13 mouse cellular contexts compared by ENCODE assay signal in the genomic region with DNA sequence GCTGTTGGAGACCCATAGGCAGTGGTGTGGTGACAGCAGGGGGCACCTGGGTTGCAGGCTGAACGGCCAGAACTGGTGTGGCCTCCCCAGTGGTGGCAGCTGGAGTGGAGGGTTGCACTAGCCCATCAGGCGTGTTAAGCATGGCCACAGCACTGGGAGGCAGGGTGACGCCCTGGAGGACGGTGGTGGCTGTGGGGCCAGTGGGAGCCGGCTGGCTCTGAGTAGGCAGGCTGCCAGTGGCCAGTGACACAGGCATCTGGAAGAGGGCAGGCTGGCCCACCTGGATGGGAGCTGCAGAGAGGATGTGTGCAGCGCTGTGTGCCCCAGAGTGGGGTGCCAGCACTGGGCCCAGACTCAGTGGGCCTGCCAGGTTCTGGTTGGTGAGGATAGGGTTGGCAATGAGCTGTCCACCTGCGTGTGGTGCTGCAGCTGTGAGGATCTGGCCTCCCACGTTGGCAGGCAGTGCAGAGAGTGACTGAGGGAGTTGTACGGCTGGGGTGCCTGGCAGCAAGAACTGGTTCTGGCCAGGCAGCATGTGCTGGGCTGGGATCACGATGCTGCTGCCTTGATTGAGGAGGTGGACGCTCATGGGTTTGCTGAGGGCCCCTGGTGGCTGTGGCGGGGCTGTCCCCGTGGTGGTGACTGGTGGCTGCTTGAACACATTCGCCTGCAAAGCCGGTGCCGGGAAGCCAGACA. TPM values are rescaled to one million over a fixed set of nuclear protein-coding genes. Genes with fewer than 3 reads are reported as not detected.
DNase-seq lines count a peak whose midpoint lies in the region; ATAC-seq lines count a peak whose summit lies in the region.
"Had no signal": no experiment of that assay in that cellular context is flagged by ENCODE, and none has a peak within 500 bp of the region (broad histone marks: within the 10 kb centered on the region; RNA-seq: fewer than 3 reads in every experiment).

No protein-coding gene starts in this region.

- no peaks in the 10 kb centered on the region for H3K4me1 ChIP-seq in heart, embryonic 11.5 days (ENCODE audit: control insufficient read depth, insufficient read depth, low read length)
- H3K4me1 ChIP-seq in liver, embryonic 12.5 days, result peaks cover 4% of the 10 kb centered on the region
- H3K4me1 ChIP-seq: limb, embryonic 13.5 days had no signal

- no peak overlapping the region for H3K4me3 ChIP-seq in heart, embryonic 11.5 days (ENCODE audit: low read depth, low read length)
- H3K4me3 ChIP-seq in liver, embryonic 12.5 days, result no peak overlapping the region
- H3K4me3 ChIP-seq: limb, embryonic 13.5 days; megakaryocyte, embryonic 14.5 days had no signal

- no peak overlapping the region for H3K27ac ChIP-seq in heart, embryonic 11.5 days (ENCODE audit: low read depth, low read length)
- H3K27ac ChIP-seq in liver, embryonic 12.5 days, result no peak overlapping the region
- H3K27ac ChIP-seq: limb, embryonic 13.5 days had no signal

- intact Hi-C loops in heart, postnatal 10 days (cut with DNase I), result no loop called here

- peaks cover 28% of the 10 kb centered on the region for H3K36me3 ChIP-seq in heart, embryonic 11.5 days (ENCODE audit: control insufficient read depth, insufficient read depth, low read length)
- peaks cover 72% of the 10 kb centered on the region for H3K36me3 ChIP-seq in liver, embryonic 12.5 days

- H3K4me2 ChIP-seq in heart, embryonic 11.5 days, result no peak overlapping the region
- H3K4me2 ChIP-seq in liver, embryonic 12.5 days, result no peak overlapping the region
- H3K4me2 ChIP-seq: limb, embryonic 13.5 days had no signal

- no peak for DNase-seq in heart, postnatal 10 days
- no peak for DNase-seq in liver
- DNase-seq in right cerebral cortex, postnatal 25 days, result peak; percentile 44
- no peak for DNase-seq in right cerebral cortex, adult 2 months (ENCODE audit: low spot score in 2 of 2)
- DNase-seq in urinary bladder, adult 18-20 months (ENCODE audit: low spot score in 2 of 2), result no peak
- DNase-seq: adrenal gland, postnatal 14 days; cerebellum, adult 11 months had no signal

- WGBS in heart, embryonic 11.5 days (ENCODE audit: insufficient replicate concordance), result 90% methylated on average over 16 of the region's 16 CpGs
- 89% methylated on average over 16 of the region's 16 CpGs for WGBS in liver, embryonic 12.5 days (ENCODE audit: insufficient replicate concordance)

- 0 out of 2 replicates have a peak, but pooled peaks have one; percentile 23 for ATAC-seq in heart, embryonic 11.5 days (replicated peaks; ENCODE audit: insufficient number of reproducible peaks, low FRiP score, low TSS enrichment)
- ATAC-seq in liver, embryonic 12.5 days, result 0 out of 2 replicates have a peak, but pooled peaks have one; percentile 22
- no peak for ATAC-seq in activated CD4-positive, CD25-positive, alpha-beta regulatory T cell, adult 4 months
- ATAC-seq: Patski had no signal

- H3K27me3 ChIP-seq in heart, embryonic 11.5 days (ENCODE audit: control insufficient read depth, insufficient read depth, low read length), result no peaks in the 10 kb centered on the region
- no peaks in the 10 kb centered on the region for H3K27me3 ChIP-seq in liver, embryonic 12.5 days (replicated peaks)
- H3K27me3 ChIP-seq: limb, embryonic 13.5 days; megakaryocyte, embryonic 14.5 days; Patski had no signal

- H3K9ac ChIP-seq in heart, embryonic 11.5 days (ENCODE audit: low read depth, low read length), result no peak overlapping the region
- no peak overlapping the region for H3K9ac ChIP-seq in liver, embryonic 12.5 days
- H3K9ac ChIP-seq: limb, embryonic 13.5 days had no signal

- H3K9me3 ChIP-seq in heart, embryonic 11.5 days (replicated peaks; ENCODE audit: control insufficient read depth, low read length), result no peaks in the 10 kb centered on the region
- H3K9me3 ChIP-seq in liver, embryonic 12.5 days (replicated peaks), result no peaks in the 10 kb centered on the region
- H3K9me3 ChIP-seq: limb, embryonic 13.5 days; megakaryocyte, embryonic 14.5 days had no signal

RNA-seq across cellular contexts. Expression of a gene that starts 20.4 kb away (rescaled TPM):
- polyA plus RNA-seq in heart, embryonic 11.5 days (2014; fragmentation: Nextera tagmentation; extraction: Ambion mirVana), result 16.3 and 23.4 TPM in 2 replicates
- 100 to 1,000 TPM; 224 to 236 TPM for total RNA-seq in heart, postnatal 10 days (2021)
- polyA plus RNA-seq in liver, embryonic 12.5 days (2016; fragmentation: Nextera tagmentation; extraction: Ambion mirVana), result 6.5 and 7.8 TPM in 2 replicates
- polyA plus RNA-seq in activated CD4-positive, CD25-positive, alpha-beta regulatory T cell, adult 4 months (2017; shearing (Covaris generic)), result under 1 TPM; 0.07 to 0.11 TPM

RNA-seq across cellular contexts. Expression of a gene that starts 41.9 kb away (rescaled TPM):
- 130 and 137 TPM in 2 replicates for polyA plus RNA-seq in heart, embryonic 11.5 days (2014; fragmentation: Nextera tagmentation; extraction: Ambion mirVana)
- total RNA-seq in heart, postnatal 10 days (2021), result 100 to 1,000 TPM; 152 to 153 TPM
- 130 and 143 TPM in 2 replicates for polyA plus RNA-seq in liver, embryonic 12.5 days (2016; fragmentation: Nextera tagmentation; extraction: Ambion mirVana)
- polyA plus RNA-seq in activated CD4-positive, CD25-positive, alpha-beta regulatory T cell, adult 4 months (2017; shearing (Covaris generic)), result 100 to 1,000 TPM; 334 to 398 TPM

RNA-seq across cellular contexts. Expression of a gene that starts 59.9 kb away (rescaled TPM):
- 4.9 and 5.7 TPM in 2 replicates for polyA plus RNA-seq in heart, embryonic 11.5 days (2014; fragmentation: Nextera tagmentation; extraction: Ambion mirVana)
- 1 to 10 TPM; 9.3 to 9.6 TPM for total RNA-seq in heart, postnatal 10 days (2021)
- polyA plus RNA-seq in liver, embryonic 12.5 days (2016; fragmentation: Nextera tagmentation; extraction: Ambion mirVana), result 2.9 and 3.3 TPM in 2 replicates
- polyA plus RNA-seq in activated CD4-positive, CD25-positive, alpha-beta regulatory T cell, adult 4 months (2017; shearing (Covaris generic)), result 1 to 10 TPM; 3.7 TPM
